Mouse (Mus musculus): ENCODE measurements around the gene Endod1.

DNA sequence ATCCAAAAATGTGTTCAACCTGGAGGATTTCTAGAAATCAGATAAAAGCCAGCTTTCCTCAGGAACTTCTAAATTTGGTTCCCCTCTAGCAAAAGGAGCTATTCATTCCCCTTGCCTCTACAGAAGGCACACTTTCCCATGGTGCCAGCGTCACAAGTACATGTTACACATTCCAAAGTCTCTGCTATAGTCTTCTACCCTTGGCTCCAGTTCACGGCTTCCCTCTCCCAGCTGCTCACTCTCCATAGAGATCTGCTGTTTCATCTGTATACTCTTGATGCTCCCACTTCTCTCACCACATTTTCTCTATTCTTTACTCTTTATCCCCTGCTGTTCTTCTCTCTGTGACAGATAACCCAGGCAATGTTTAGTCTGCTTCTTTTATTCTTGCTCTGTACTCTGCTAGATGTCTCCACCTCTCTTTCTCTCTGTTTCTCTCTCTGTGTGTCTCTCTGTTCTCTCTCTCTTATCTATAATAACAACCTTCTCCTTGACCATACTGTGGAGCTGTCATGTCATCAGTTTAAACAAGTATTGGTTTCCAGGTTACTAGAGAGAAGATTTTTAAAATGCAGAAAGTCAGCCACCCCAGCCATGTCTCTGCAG is 13.8 kb upstream of the Endod1 start:
- no peak for TF ChIP-seq POLR2AphosphoS2 (IDR thresholded peaks at IDR 0.05; ENCODE audit: insufficient read length, low read depth)
- TF ChIP-seq MYOG (IDR thresholded peaks at IDR 0.05; ENCODE audit: control insufficient read depth in 1 of 3, insufficient read depth in 1 of 3, insufficient read length in 2 of 3, low read depth in 2 of 3), result no peak
- TF ChIP-seq MAX (IDR thresholded peaks at IDR 0.05; ENCODE audit: low read depth), result no peak
